Mouse (Mus musculus) embryonic facial prominence, embryonic 13.5 days (tissue): ENCODE results near the gene Lgr5. TPM values are rescaled to one million over a fixed set of nuclear protein-coding genes. Genes with fewer than 3 reads are reported as not detected.
A peak's percentile ranks its signal among the peaks of the same experiment; 100 is the strongest.

Experiments used
- ATAC-seq: fragments of 200-750 bp; cut with Nextera tagmentation; 2 replicates; pipeline ENCODE4 v1.8.0; 2017; ENCODE audit warnings: low read depth; ENCODE audit not compliant: insufficient number of reproducible peaks, insufficient read depth, low FRiP score, low TSS enrichment
- H3K27ac ChIP-seq: fragments of 300-500 bp; sonication (generic); 2 replicates; pipeline ENCODE4 v1.5.1; 2015; ENCODE audit warnings: moderate library complexity, mild to moderate bottlenecking, inconsistent platforms
- H3K27me3 ChIP-seq: fragments of 300-500 bp; sonication (generic); 2 replicates; pipeline ENCODE4 v1.6.1; 2015; ENCODE audit warnings: mild to moderate bottlenecking, inconsistent platforms
- H3K36me3 ChIP-seq: fragments of 300-500 bp; sonication (generic); 2 replicates; pipeline ENCODE4 v1.6.1; 2015; ENCODE audit warnings: mild to moderate bottlenecking, inconsistent platforms
- H3K4me1 ChIP-seq: fragments of 300-500 bp; sonication (generic); 2 replicates; pipeline ENCODE4 v1.6.1; 2015; ENCODE audit warnings: inconsistent platforms
- H3K4me2 ChIP-seq: fragments of 300-500 bp; sonication (generic); 2 replicates; pipeline ENCODE4 v1.6.1; 2015; ENCODE audit warnings: moderate library complexity, mild to moderate bottlenecking, inconsistent platforms
- H3K4me3 ChIP-seq: fragments of 300-500 bp; sonication (generic); 2 replicates; pipeline ENCODE4 v1.5.1; 2015; ENCODE audit warnings: mild to moderate bottlenecking, inconsistent platforms
- H3K9ac ChIP-seq: fragments of 300-500 bp; sonication (generic); 2 replicates; pipeline ENCODE4 v1.6.1; 2015; ENCODE audit warnings: mild to moderate bottlenecking, inconsistent platforms
- H3K9me3 ChIP-seq: fragments of 300-500 bp; sonication (generic); 2 replicates; pipeline ENCODE4 v1.6.1; 2016; ENCODE audit warnings: inconsistent platforms
- WGBS: fragments of 180-500 bp; shearing (Covaris S2); methylation state at CpG from one replicate; pipeline ENCODE4 v1.1.7; 2015; ENCODE audit warnings: mixed read lengths; 5-methylcytosine and 5-hydroxymethylcytosine counted together
- polyA plus RNA-seq: library from polyadenylated mRNA; unstranded; fragments of >200 nt; fragmentation: Nextera tagmentation; extraction: Ambion mirVana; gene quantifications from 2 replicates; pipeline ENCODE4 v1.2.1, GENCODE M21; 2015

Gene Lgr5
- polyA plus RNA-seq, 1 experiment from 2014 or later = 16.0 TPM

DNA sequence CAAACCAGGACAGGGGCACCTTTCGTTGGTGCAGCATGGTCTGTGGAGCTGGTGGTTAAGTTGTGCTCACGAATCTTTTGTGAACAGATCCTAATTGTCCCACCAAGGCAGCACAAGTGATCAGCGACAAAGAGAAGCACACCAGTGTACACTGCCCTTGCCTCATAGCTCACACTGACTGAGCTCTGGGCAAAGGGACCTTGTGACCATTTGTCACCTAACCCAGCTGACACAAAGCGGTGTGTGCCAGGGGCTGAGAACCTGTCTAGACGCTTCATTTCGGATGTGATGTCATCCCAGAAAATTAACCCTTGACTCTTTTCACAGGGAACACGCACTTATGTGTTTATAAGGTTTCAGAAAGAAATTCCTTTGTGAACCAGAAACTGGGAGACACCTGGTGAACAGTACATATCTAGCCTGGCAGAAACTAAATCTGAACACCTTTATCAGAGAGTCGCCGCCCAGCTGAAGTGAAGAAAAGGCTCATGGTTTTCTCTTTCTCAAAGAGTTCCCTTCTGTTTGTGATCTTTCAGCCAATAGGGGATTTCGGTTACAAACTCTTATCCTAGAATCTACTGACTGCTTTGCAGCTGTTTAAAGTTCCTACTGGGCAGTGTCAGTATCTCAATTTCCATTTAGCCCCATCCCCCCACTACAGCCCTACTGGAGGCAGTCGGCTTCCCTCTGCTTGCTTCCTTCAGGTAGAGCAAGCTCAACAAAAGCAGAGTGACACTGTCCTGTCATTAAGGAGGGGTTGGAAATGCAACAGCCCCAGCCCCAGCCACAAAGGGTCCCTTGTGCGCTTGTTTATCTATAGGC is 94.4 kb downstream of the Lgr5 start:
- Histone ChIP-seq H3K4me1 (peaks cover 20% of the 10 kb centered on the region), H3K27ac (no peak overlapping the region), H3K4me2 (peak overlapping the region; percentile 47), H3K9ac (no peak overlapping the region), H3K9me3 (peaks cover 3% of the 10 kb centered on the region; the same call in 1 of the 2 replicates), H3K36me3 (no peaks in the 10 kb centered on the region), H3K4me3 (0 out of 2 replicates have a peak overlapping the region, but pooled peaks have one; percentile 2), H3K27me3 (no peaks in the 10 kb centered on the region)
- no peak for ATAC-seq
- WGBS = 33% methylated on average over 12 of the region's 12 CpGs

- no peak for ATAC-seq
- H3K27ac ChIP-seq = 0 out of 2 replicates have a peak overlapping the region, but pooled peaks have one; percentile 28
- H3K4me1 ChIP-seq = peaks cover 20% of the 10 kb centered on the region
- no peak overlapping the region for H3K4me2 ChIP-seq
- H3K9ac ChIP-seq = no peak overlapping the region
- H3K9me3 ChIP-seq = peaks cover 3% of the 10 kb centered on the region; the same call in 1 of the 2 replicates
- 80% methylated on average over 7 of the region's 7 CpGs for WGBS
- no peaks in the 10 kb centered on the region for H3K27me3 ChIP-seq
- H3K36me3 ChIP-seq = no peaks in the 10 kb centered on the region
- H3K4me3 ChIP-seq = no peak overlapping the region
Observed at GRCm38 (mm10) chr10:115491803-115492510, 95.6 kb downstream of the Lgr5 start.

DNA sequence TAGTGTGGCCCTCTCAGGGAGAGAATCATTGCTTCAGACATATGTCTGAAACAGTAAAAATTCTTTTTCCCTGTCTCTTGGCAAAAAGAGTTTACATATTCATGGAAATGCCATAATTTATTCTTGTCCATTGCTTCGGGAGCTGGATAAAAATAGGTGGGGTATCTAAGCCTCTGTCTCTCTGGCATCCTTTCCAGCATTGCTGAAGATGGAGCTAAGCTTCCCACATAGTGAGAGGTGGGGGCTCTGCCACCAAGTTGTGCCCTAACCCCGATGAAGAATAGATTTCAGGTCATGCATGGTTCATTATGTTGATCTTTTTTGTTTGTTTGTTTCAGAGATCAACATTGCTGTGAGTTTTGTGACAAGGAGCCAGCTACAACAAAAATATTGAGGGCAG is 102.0 kb downstream of the Lgr5 start:
- H3K9ac ChIP-seq = no peak overlapping the region
- H3K9me3 ChIP-seq = no peaks in the 10 kb centered on the region
- no peaks in the 10 kb centered on the region for H3K27me3 ChIP-seq
- no peak overlapping the region for H3K4me3 ChIP-seq
- no peak for ATAC-seq
- no peaks in the 10 kb centered on the region for H3K4me1 ChIP-seq
- H3K27ac ChIP-seq = no peak overlapping the region
- H3K4me2 ChIP-seq = no peak overlapping the region
- 78% methylated on average over 2 of the region's 2 CpGs for WGBS
- H3K36me3 ChIP-seq = no peaks in the 10 kb centered on the region

DNA sequence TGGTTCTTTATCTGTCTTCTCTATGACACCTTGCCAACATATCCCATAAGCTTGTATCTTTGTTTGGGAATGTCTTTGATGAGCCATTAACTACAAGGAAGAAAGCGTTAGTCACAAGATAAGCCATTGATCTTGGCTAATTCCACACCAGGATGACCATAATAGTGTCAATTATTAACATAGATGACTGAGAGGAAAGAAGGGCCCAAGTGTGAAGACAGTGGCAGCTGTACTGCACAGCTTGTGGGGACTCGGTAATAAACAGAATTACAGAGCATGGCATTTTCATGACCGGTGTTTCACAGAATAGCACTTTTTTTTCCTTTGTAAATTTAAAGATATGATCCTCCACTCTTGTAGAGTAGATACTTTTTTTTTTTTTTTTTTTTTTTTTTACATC is 102.9 kb downstream of the Lgr5 start:
- no peak overlapping the region for H3K27ac ChIP-seq

DNA sequence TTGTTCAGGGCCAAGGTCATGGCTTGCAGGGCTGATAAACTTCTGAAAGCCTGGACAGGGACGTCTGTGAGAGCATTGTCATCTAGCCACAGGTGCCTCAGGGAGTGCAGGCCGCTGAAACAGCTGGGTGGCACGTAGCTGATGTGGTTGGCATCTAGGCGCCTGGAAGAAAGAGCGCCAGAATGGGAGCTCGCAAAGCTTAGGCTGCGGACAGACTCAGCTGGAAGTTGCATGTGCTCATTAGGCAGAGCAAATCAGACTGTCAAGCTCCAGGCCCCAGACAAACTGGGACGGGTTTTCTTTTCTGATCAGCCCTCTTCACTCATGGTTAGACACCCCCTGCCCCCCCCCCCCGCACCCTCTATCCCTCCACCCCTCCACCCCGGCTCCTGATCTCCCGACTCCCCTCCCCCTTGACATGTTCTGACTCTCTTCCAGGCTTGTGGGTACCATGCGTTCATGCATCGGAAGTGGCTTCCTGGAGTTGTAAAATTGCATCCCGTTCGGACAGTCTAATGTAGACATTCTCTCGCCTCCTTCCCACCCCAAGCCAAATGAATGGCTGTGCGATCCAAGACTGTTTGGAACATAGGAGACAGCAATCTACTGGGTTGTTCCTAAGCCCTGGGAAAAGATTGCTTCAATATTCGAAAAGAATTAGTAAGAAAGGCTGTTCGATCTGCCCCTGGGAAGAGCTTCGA is 109.0 kb downstream of the Lgr5 start:
- Histone ChIP-seq H3K27me3 (peaks cover 30% of the 10 kb centered on the region), H3K9ac (peak overlapping the region; percentile 36; the same call in 1 of the 2 replicates), H3K4me3 (peak overlapping the region; percentile 24), H3K36me3 (no peaks in the 10 kb centered on the region), H3K27ac (no peak overlapping the region), H3K9me3 (no peaks in the 10 kb centered on the region), H3K4me1 (peaks cover 14% of the 10 kb centered on the region; the same call in 1 of the 2 replicates), H3K4me2 (peak overlapping the region; percentile 56)
- no peak for ATAC-seq
- 9% methylated on average over 18 of the region's 20 CpGs for WGBS

More for the DNA sequence above, 102.9 kb downstream of the Lgr5 start:
- H3K27me3 ChIP-seq = peaks cover 6% of the 10 kb centered on the region; the same call in 1 of the 2 replicates
- no peaks in the 10 kb centered on the region for H3K36me3 ChIP-seq
- no peaks in the 10 kb centered on the region for H3K9me3 ChIP-seq
- 87% methylated on average over 3 of the region's 3 CpGs for WGBS
- H3K9ac ChIP-seq = no peak overlapping the region
- 0 out of 2 replicates have a peak, but pooled peaks cover 4% of the 10 kb centered on the region for H3K4me1 ChIP-seq
- H3K4me2 ChIP-seq = no peak overlapping the region
- ATAC-seq = no peak
- no peak overlapping the region for H3K4me3 ChIP-seq

GRCm38 (mm10) chr10:115476506-115476905 is 111.1 kb downstream of the Lgr5 start:
- H3K4me1 ChIP-seq = peaks cover 14% of the 10 kb centered on the region; the same call in 1 of the 2 replicates
- no peaks in the 10 kb centered on the region for H3K36me3 ChIP-seq
- H3K27ac ChIP-seq = no peak overlapping the region
- H3K9me3 ChIP-seq = no peaks in the 10 kb centered on the region
- no peak overlapping the region for H3K4me2 ChIP-seq
- H3K27me3 ChIP-seq = peaks cover 40% of the 10 kb centered on the region
- H3K4me3 ChIP-seq = no peak overlapping the region
- 94% methylated on average over 9 of the region's 9 CpGs for WGBS
- ATAC-seq = no peak
- H3K9ac ChIP-seq = no peak overlapping the region

DNA sequence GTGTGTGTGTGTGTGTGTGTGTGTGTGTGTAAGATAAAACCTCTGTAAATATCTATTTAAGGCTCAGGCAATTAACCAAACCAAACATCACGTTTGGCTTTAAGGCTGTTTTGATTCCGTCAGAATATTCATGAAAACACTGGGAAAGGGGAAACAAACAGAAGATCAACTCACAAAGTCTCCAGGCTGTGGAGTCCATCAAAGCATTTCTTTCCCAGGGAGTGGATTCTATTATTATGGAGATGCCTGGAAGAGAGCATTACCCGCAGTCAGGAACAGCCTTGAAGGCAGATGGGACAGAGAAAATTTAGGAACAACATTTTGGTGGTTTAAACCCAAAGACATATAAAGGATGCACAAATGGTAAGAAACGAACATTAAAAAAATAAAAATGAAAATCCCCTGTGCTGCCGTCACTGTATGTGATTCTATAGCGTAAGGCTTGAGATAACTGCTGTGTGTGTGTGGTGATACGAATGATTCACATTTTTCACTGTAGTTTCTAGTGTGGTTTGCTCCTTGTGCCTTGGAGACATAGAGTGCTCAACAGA is 112.5 kb downstream of the Lgr5 start:
- H3K4me3 ChIP-seq = no peak overlapping the region
- H3K4me1 ChIP-seq = peaks cover 14% of the 10 kb centered on the region; the same call in 1 of the 2 replicates
- no peak overlapping the region for H3K27ac ChIP-seq
- WGBS = 59% methylated on average over 7 of the region's 7 CpGs
- ATAC-seq = no peak
- peaks cover 41% of the 10 kb centered on the region for H3K27me3 ChIP-seq
- no peak overlapping the region for H3K4me2 ChIP-seq
- no peaks in the 10 kb centered on the region for H3K36me3 ChIP-seq
- H3K9me3 ChIP-seq = no peaks in the 10 kb centered on the region
- H3K9ac ChIP-seq = no peak overlapping the region

DNA sequence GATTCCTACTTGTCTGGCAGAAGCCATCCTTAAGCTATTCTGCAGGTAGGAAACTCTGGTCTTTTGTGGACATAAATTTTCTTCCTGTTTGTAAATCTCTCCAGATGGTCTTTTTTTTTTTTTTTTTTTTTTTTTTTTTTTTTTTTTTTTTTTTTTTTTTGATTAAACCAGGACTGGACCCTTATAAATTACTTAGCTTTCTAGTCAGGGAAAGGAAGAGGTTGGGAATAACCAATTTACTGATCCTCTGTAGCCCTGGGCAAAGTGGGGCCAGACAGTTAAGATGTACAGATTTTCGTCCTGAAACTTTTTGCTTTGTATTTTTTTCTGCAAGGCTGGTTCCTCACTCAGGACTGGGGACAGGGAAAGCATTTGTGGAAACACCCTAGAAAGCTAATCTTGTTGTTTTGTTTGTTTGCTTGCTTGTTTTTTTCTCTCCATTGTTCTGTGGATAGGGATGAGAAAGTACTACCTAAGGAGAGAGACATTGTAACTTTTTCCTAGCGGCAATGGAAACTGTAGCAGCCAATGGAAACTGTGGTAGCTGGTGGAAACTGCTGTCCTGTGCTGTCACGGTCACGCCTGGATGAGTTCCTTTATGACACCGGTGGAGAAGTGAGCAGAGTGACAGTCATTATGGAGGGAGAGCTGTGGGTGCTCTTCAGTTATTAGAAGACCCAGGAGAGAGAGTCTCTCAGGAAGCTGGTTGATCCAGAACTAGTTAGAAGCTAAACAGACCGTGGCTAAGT is 114.2 kb downstream of the Lgr5 start:
- no peak for ATAC-seq
- 68% methylated on average over 6 of the region's 6 CpGs for WGBS
- Histone ChIP-seq H3K4me3 (no peak overlapping the region), H3K27me3 (peaks cover 51% of the 10 kb centered on the region), H3K4me2 (no peak overlapping the region), H3K9ac (no peak overlapping the region), H3K9me3 (no peaks in the 10 kb centered on the region), H3K4me1 (peaks cover 2% of the 10 kb centered on the region; the same call in 1 of the 2 replicates), H3K27ac (no peak overlapping the region), H3K36me3 (no peaks in the 10 kb centered on the region)

DNA sequence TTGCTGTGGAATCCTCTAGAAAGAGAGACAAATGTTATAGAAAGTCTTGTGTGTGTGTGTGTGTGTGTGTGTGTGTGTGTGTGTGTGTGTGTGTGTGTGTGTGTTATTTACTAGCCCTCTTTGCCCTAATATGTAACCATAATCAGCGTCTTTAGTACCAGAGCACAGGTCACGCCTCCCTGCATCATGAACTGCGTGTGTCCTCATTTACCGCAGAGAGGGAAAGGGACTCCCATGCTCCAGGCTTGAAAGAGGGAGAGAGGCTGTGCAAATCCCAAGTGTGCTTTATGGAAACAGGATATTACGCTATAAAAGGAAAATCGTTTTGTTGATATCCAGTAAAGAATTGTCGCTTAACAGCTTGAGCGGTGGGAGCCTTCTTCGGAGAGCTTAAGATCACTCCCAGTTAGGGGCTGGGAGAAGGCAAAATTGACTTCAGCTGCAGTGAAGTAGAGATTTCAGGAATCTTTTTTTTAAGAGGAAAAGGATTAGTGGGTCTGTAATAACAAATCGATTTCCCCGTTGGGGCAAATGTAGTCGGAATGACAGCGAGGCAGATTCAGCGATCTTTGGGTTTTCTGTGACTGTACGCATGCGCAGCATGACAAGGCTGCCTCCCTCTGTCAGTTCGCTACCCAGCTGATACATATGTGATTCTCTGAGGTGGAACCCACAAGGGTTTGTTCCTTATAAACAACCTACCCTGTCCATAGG is 116.8 kb downstream of the Lgr5 start:
- no peak overlapping the region for H3K27ac ChIP-seq
- no peaks in the 10 kb centered on the region for H3K4me1 ChIP-seq
- no peak overlapping the region for H3K9ac ChIP-seq
- peaks cover 56% of the 10 kb centered on the region for H3K27me3 ChIP-seq
- no peak for ATAC-seq
- peak overlapping the region; percentile 48 for H3K4me2 ChIP-seq
- H3K9me3 ChIP-seq = no peaks in the 10 kb centered on the region
- no peaks in the 10 kb centered on the region for H3K36me3 ChIP-seq
- 35% methylated on average over 17 of the region's 17 CpGs for WGBS
- peak overlapping the region; percentile 33 for H3K4me3 ChIP-seq

DNA sequence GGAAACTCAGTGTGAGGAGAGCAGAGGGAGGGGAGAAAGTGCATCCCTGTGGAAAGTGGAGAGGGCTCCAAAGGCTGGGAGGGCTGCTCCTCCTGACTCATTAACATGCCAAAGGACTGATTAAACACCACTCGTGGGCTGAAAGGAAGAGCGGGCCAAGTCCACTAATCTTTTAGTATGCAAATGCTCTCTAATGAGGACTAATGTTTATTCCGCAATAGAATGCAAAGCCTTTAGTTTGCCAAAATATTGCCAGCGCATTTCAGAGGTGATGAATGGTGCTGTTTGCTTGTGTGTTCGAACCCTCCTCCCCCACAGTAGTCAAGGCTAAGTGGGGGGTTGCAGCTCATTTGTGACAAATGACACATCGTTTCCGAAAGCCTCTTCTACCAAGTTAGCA is 118.5 kb downstream of the Lgr5 start:
- Histone ChIP-seq H3K4me1 (no peaks in the 10 kb centered on the region), H3K27ac (no peak overlapping the region), H3K4me3 (no peak overlapping the region), H3K9ac (no peak overlapping the region), H3K9me3 (no peaks in the 10 kb centered on the region), H3K4me2 (no peak overlapping the region), H3K27me3 (peaks cover 63% of the 10 kb centered on the region), H3K36me3 (no peaks in the 10 kb centered on the region)
- WGBS = 38% methylated on average over 7 of the region's 7 CpGs
- no peak for ATAC-seq
